Mouse (Mus musculus) lung, embryonic 14.5 days (tissue): ENCODE measurements at regions not wholly inside any gene's neighbourhood (a gene's known extent, or its start where the extent isn't known, plus 50 kb on each side); places are given as distances from the start of the nearest gene placed in this dataset.

ENCODE experiments used
- ATAC-seq: fragments of 200-750 bp; cut with Nextera tagmentation; 2 replicates; pipeline ENCODE4 v1.8.0; 2017; ENCODE audit warnings: mild to moderate bottlenecking, moderate TSS enrichment, moderate library complexity; ENCODE audit not compliant: insufficient read depth
- DNase-seq: peaks from one replicate; pipeline ENCODE4 v3.0.0-alpha.2; 2015
- H3K27ac ChIP-seq: fragments of 300-500 bp; sonication (generic); 2 replicates; pipeline ENCODE4 v1.5.1; 2014; ENCODE audit warnings: low read depth, mild to moderate bottlenecking, moderate library complexity
- H3K27me3 ChIP-seq: fragments of 300-500 bp; sonication (generic); 2 replicates; pipeline ENCODE4 v1.6.1; 2014; ENCODE audit warnings: low read length, control low read depth; ENCODE audit not compliant: insufficient read depth
- H3K36me3 ChIP-seq: fragments of 300-500 bp; sonication (generic); 2 replicates; pipeline ENCODE4 v1.6.1; 2014; ENCODE audit warnings: control low read depth; ENCODE audit not compliant: insufficient read depth
- H3K4me1 ChIP-seq: fragments of 300-500 bp; sonication (generic); 2 replicates; pipeline ENCODE4 v1.6.1; 2014; ENCODE audit warnings: antibody characterized with exemption, control low read depth; ENCODE audit not compliant: insufficient read depth
- H3K4me2 ChIP-seq: fragments of 300-500 bp; sonication (generic); 2 replicates; pipeline ENCODE4 v1.6.1; 2014; ENCODE audit warnings: mild to moderate bottlenecking
- H3K4me3 ChIP-seq: fragments of 300-500 bp; sonication (generic); 2 replicates; pipeline ENCODE4 v1.5.1; 2014; ENCODE audit warnings: low read depth, low read length
- H3K9ac ChIP-seq: fragments of 300-500 bp; sonication (generic); 2 replicates; pipeline ENCODE4 v1.6.1; 2014
- H3K9me3 ChIP-seq: fragments of 300-500 bp; sonication (generic); 2 replicates; pipeline ENCODE4 v1.6.1; 2016; ENCODE audit warnings: low read depth, low read length, control low read depth
- CTCF ChIP-seq: IDR thresholded peaks from 2 replicates; pipeline ENCODE4 v1.5.1; 2016; ENCODE audit warnings: antibody characterized with exemption, low read depth
- WGBS: fragments of 180-500 bp; shearing (Covaris S2); extraction: QIAGEN DNeasy Blood & Tissue Kit; methylation state at CpG from one replicate; pipeline ENCODE4 v1.1.7; 2014; 5-methylcytosine and 5-hydroxymethylcytosine counted together

DNA sequence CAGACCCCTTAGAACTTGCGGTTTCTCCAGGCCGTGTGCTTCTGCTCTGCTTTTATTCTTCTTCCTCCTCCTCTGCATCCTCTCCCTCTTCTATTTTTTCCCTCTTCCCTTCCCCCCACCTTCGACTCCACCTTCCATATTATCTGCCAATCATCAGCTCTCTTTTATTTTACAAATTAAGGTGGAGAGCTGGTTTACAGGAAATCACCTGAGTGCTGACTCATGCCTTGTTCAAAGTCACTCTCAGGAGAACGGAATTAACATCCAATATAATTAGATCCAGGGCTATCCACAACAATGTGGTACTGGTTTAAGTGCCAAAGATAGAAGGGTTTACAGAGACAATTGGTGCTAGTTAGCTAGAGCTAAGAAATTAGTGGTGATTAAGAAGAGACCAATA lies 523.1 kb upstream of the Dmac1 start:
- H3K9ac ChIP-seq: no peak overlapping the region

DNA sequence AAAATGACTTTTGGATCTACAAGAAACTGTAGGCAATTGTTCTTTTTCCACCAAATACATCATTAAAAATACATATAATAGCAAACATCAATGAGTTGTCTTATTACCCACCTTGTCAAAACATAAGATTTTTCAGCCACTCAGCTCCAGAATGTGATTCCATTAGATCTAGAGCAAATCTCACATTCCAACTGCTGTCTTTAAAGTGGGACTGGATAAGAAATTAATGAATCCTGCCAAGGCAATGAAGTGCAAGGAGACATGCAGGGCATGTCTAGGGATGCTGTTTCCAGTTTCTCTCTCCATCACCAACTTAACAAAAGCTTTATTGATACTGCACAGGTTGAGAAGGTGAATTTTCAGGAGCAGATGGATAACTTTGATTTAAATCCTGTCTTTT lies 513.7 kb upstream of the Dmac1 start:
- no peaks in the 10 kb centered on the region for H3K4me1 ChIP-seq
- H3K9me3 ChIP-seq: no peaks in the 10 kb centered on the region
- ATAC-seq: no peak
- DNase-seq: peak; percentile 56
- H3K27me3 ChIP-seq: no peaks in the 10 kb centered on the region
- no peak overlapping the region for H3K9ac ChIP-seq
- no peak for TF ChIP-seq CTCF
- H3K36me3 ChIP-seq: no peaks in the 10 kb centered on the region
- H3K4me3 ChIP-seq: no peak overlapping the region
- H3K27ac ChIP-seq: no peak overlapping the region
- no peak overlapping the region for H3K4me2 ChIP-seq

More for the DNA sequence above, 523.1 kb upstream of the Dmac1 start:
- Histone ChIP-seq H3K9me3 (no peaks in the 10 kb centered on the region), H3K4me3 (no peak overlapping the region), H3K27ac (no peak overlapping the region), H3K4me1 (no peaks in the 10 kb centered on the region), H3K27me3 (no peaks in the 10 kb centered on the region), H3K4me2 (no peak overlapping the region), H3K36me3 (no peaks in the 10 kb centered on the region)
- TF ChIP-seq CTCF: no peak
- WGBS: 85% methylated on average over 4 of the region's 4 CpGs
- DNase-seq (no peak), ATAC-seq (no peak)

DNA sequence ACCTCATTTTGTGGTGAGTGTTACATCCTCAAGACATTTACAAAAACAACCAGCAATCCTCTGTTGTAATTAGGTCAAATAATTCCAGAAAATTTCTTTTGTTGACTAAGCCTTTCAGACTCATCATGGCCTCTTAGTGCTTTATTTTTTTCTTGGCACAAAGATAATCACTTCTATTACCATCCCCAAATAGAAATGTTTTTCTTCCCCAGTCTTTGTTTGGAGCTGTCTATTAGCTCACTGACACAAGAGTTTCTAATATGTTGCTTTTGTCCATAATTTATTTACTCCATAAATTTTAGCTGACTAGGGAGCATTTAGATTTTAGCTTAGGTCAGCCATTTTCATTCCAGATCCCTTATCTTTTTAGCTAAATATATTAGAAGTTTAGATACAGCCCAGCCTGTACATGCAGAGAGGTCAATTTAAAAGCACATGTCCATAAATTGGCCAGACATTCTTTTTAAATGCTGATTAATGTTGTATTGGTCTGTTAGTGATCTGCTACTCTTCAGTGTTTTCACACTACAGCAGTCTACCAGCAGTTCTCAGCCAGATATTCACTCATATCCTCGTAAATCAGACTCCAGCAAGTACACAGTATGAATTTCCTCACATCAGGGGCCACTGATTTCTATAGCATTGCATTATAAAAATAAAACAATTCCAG lies 513.0 kb upstream of the Dmac1 start:
- WGBS: 68% methylated on average over 1 of the region's 1 CpGs
- Histone ChIP-seq H3K27me3 (no peaks in the 10 kb centered on the region), H3K36me3 (no peaks in the 10 kb centered on the region), H3K9me3 (no peaks in the 10 kb centered on the region), H3K9ac (no peak overlapping the region), H3K4me3 (no peak overlapping the region), H3K27ac (no peak overlapping the region), H3K4me2 (no peak overlapping the region), H3K4me1 (no peaks in the 10 kb centered on the region)
- DNase-seq (peak; percentile 41), ATAC-seq (peak; percentile 69)
- no peak for TF ChIP-seq CTCF

DNA sequence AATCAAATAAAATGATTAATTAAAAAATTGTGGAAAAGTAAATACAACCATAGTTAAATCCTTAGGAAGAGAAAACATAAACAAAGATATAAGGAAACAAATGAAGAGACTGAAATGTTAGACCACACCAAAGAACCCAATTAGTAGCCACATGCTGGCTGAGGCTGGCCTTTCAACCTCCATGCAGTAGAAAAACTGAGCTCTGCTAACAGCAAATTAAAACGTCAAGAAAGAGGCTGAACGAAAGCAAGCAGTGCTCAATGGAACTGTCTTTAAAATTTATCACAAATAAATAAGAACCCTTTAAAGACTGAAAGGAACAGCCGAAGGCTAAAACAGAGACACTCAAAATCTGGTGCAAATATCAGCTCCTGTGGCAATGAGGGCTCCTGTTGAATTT lies 509.3 kb upstream of the Dmac1 start:
- Histone ChIP-seq H3K9ac (no peak overlapping the region), H3K27ac (no peak overlapping the region), H3K4me3 (no peak overlapping the region), H3K4me2 (no peak overlapping the region), H3K36me3 (no peaks in the 10 kb centered on the region), H3K9me3 (no peaks in the 10 kb centered on the region), H3K4me1 (no peaks in the 10 kb centered on the region), H3K27me3 (no peaks in the 10 kb centered on the region)
- ATAC-seq (no peak), DNase-seq (no peak)
- WGBS: 27% methylated on average over 3 of the region's 3 CpGs
- TF ChIP-seq CTCF: no peak

DNA sequence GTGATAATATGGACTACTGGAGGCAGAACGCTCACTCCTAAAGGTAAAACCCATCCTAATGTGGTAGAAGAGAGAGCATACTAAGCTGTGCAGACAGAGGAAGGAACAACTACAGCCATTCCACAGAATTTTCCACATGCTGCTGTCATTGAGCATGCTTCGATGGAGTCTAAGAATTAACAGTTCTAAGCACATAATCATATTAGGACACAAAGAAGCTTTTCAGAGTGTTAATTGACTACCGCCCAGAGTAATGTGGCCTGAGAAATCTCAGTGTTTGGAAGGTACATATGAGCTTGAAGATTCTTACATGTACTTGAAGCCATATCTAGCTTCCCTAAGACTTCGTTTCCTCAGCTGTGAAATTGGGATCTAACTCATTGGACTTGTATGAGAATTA lies 508.3 kb upstream of the Dmac1 start:
- DNase-seq (no peak), ATAC-seq (no peak)
- Histone ChIP-seq H3K9me3 (no peaks in the 10 kb centered on the region), H3K27ac (no peak overlapping the region), H3K27me3 (no peaks in the 10 kb centered on the region), H3K36me3 (no peaks in the 10 kb centered on the region), H3K4me3 (no peak overlapping the region), H3K4me1 (no peaks in the 10 kb centered on the region), H3K9ac (no peak overlapping the region), H3K4me2 (no peak overlapping the region)
- 87% methylated on average over 4 of the region's 4 CpGs for WGBS
- TF ChIP-seq CTCF: no peak

DNA sequence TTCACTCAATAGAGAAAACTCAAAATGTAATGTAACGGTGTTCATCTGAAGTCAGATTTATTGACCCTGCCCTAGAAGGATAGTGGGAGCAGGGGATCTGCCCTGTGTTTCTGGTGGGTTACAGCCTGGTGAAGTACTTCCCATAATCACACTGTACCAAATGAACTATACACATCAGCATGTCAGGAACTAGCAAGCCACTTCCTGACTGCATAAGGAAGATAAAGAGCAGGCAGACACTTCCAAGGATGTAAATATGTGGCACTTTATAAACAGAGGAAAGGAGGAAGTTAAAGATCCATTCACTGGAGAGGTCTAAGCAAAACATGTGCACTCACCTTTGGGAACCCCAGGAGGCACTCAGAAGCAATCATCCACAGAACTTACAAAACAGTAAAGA lies 501.4 kb upstream of the Dmac1 start:
- no peak for TF ChIP-seq CTCF
- no peaks in the 10 kb centered on the region for H3K9me3 ChIP-seq
- H3K27ac ChIP-seq: no peak overlapping the region
- DNase-seq (no peak), ATAC-seq (peak; percentile 56; the same call in 1 of the 2 replicates)
- 81% methylated on average over 1 of the region's 1 CpGs for WGBS
- no peak overlapping the region for H3K9ac ChIP-seq
- no peak overlapping the region for H3K4me2 ChIP-seq
- H3K27me3 ChIP-seq: no peaks in the 10 kb centered on the region
- 0 out of 2 replicates have a peak, but pooled peaks cover 3% of the 10 kb centered on the region for H3K4me1 ChIP-seq
- H3K4me3 ChIP-seq: no peak overlapping the region
- H3K36me3 ChIP-seq: no peaks in the 10 kb centered on the region

DNA sequence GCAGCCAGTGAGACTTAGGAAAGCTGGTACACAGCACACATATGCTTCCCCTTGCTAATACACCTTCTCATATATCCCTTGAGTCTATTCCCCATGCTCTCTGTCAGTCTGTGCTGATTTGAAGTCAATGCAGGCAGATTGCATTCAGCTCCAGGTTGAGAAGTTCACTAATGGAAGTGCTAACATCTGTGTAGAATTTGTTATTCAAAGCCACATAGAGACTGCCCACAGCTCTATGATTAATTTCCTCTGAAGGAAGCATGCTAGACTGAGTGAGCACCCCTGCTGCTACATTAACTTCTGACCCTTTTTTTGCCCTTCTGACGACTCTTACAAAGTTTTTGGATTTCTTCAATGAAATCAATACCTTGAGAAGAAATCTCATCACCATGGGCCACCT lies 486.0 kb upstream of the Dmac1 start:
- H3K27ac ChIP-seq: no peak overlapping the region
- H3K9ac ChIP-seq: no peak overlapping the region
- no peak overlapping the region for H3K4me3 ChIP-seq
- no peak overlapping the region for H3K4me2 ChIP-seq
- H3K9me3 ChIP-seq: no peaks in the 10 kb centered on the region
- H3K4me1 ChIP-seq: no peaks in the 10 kb centered on the region
- H3K27me3 ChIP-seq: no peaks in the 10 kb centered on the region
- no peaks in the 10 kb centered on the region for H3K36me3 ChIP-seq
- 29% methylated on average over 1 of the region's 1 CpGs for WGBS
- TF ChIP-seq CTCF: no peak
- ATAC-seq (no peak), DNase-seq (no peak)
